Mouse (Mus musculus): ENCODE results near the gene Wdr43. TPM values are rescaled to one million over a fixed set of nuclear protein-coding genes. Genes with fewer than 3 reads are reported as not detected.

Gene Wdr43
- polyA plus RNA-seq, 1 experiment from 2014 or later = 54.6 TPM

- no peak overlapping the region for H3K27ac ChIP-seq
- no peak overlapping the region for H3K4me2 ChIP-seq (ENCODE audit: low read length)
- no peak overlapping the region for H3K4me3 ChIP-seq (replicated peaks; ENCODE audit: low read depth, low read length)
- ATAC-seq (replicated peaks; ENCODE audit: low FRiP score, low read depth) (no peak), DNase-seq (ENCODE audit: low spot score) (peak; percentile 67)
- H3K9ac ChIP-seq (ENCODE audit: low read depth, low read length) = no peak overlapping the region
- H3K36me3 ChIP-seq (ENCODE audit: insufficient read depth, low read length) = no peaks in the 10 kb centered on the region
- 55% methylated on average over 17 of the region's 17 CpGs for WGBS
- no peaks in the 10 kb centered on the region for H3K27me3 ChIP-seq (ENCODE audit: insufficient read depth, low read length)
- peaks cover 6% of the 10 kb centered on the region; the same call in 1 of the 2 replicates for H3K4me1 ChIP-seq (replicated peaks; ENCODE audit: insufficient read depth, low read length)
- peak; percentile 68 for TF ChIP-seq CTCF (IDR thresholded peaks at IDR 0.05; ENCODE audit: low read depth)
- H3K9me3 ChIP-seq (replicated peaks; ENCODE audit: low read length) = no peaks in the 10 kb centered on the region
Observed at GRCm38 (mm10) chr17:71671840-71672546, 56.3 kb downstream of the Wdr43 start.

GRCm38 (mm10) chr17:71673092-71673491 lies 57.4 kb downstream of the Wdr43 start, which contains the start of gene Togaram2:
TSS of gene Togaram2 (plus strand) at chr17:71673261.
- WGBS = 43% methylated on average over 9 of the region's 9 CpGs
- no peak for TF ChIP-seq CTCF (IDR thresholded peaks at IDR 0.05; ENCODE audit: low read depth)
- no peak within 1 kb of the TSS for H3K4me2 ChIP-seq (ENCODE audit: low read length)

GRCm38 (mm10) chr17:71673936-71674335 lies 58.2 kb downstream of the Wdr43 start:
- no peak overlapping the region for H3K4me2 ChIP-seq (ENCODE audit: low read length)
- 32% methylated on average over 9 of the region's 9 CpGs for WGBS
- H3K9ac ChIP-seq (ENCODE audit: low read depth, low read length) = no peak overlapping the region
- H3K27me3 ChIP-seq (ENCODE audit: insufficient read depth, low read length) = no peaks in the 10 kb centered on the region
- no peaks in the 10 kb centered on the region for H3K9me3 ChIP-seq (replicated peaks; ENCODE audit: low read length)
- no peaks in the 10 kb centered on the region for H3K36me3 ChIP-seq (ENCODE audit: insufficient read depth, low read length)
- no peak for TF ChIP-seq CTCF (IDR thresholded peaks at IDR 0.05; ENCODE audit: low read depth)
- H3K4me1 ChIP-seq (replicated peaks; ENCODE audit: insufficient read depth, low read length) = peaks cover 6% of the 10 kb centered on the region; the same call in 1 of the 2 replicates
- ATAC-seq (replicated peaks; ENCODE audit: low FRiP score, low read depth) (no peak), DNase-seq (ENCODE audit: low spot score) (peak; percentile 18)
- H3K27ac ChIP-seq = no peak overlapping the region
- H3K4me3 ChIP-seq (replicated peaks; ENCODE audit: low read depth, low read length) = no peak overlapping the region

More at GRCm38 (mm10) chr17:71673092-71673491, 57.4 kb downstream of the Wdr43 start, which contains the start of gene Togaram2:
- Histone ChIP-seq H3K36me3 (ENCODE audit: insufficient read depth, low read length) (no peaks in the 10 kb centered on the region), H3K27ac (no peak within 1 kb of the TSS), H3K4me1 (replicated peaks; ENCODE audit: insufficient read depth, low read length) (peaks cover 6% of the 10 kb centered on the region; the same call in 1 of the 2 replicates), H3K9me3 (replicated peaks; ENCODE audit: low read length) (no peaks in the 10 kb centered on the region), H3K4me3 (replicated peaks; ENCODE audit: low read depth, low read length) (no peak within 1 kb of the TSS), H3K9ac (ENCODE audit: low read depth, low read length) (no peak within 1 kb of the TSS), H3K27me3 (ENCODE audit: insufficient read depth, low read length) (no peaks in the 10 kb centered on the region)
- ATAC-seq (replicated peaks; ENCODE audit: low FRiP score, low read depth) (peak; percentile 33; the same call in 1 of the 2 replicates), DNase-seq (ENCODE audit: low spot score) (no peak)

GRCm38 (mm10) chr17:71674886-71675285 lies 59.2 kb downstream of the Wdr43 start:
- WGBS = 59% methylated on average over 18 of the region's 18 CpGs
- H3K36me3 ChIP-seq (ENCODE audit: insufficient read depth, low read length) = no peaks in the 10 kb centered on the region

GRCm38 (mm10) chr17:71681666-71682065 lies 66.0 kb downstream of the Wdr43 start:
- Histone ChIP-seq H3K36me3 (ENCODE audit: insufficient read depth, low read length) (no peaks in the 10 kb centered on the region), H3K27ac (no peak overlapping the region), H3K27me3 (ENCODE audit: insufficient read depth, low read length) (no peaks in the 10 kb centered on the region), H3K4me1 (replicated peaks; ENCODE audit: insufficient read depth, low read length) (no peaks in the 10 kb centered on the region), H3K9ac (ENCODE audit: low read depth, low read length) (no peak overlapping the region), H3K9me3 (replicated peaks; ENCODE audit: low read length) (no peaks in the 10 kb centered on the region), H3K4me2 (ENCODE audit: low read length) (no peak overlapping the region), H3K4me3 (replicated peaks; ENCODE audit: low read depth, low read length) (no peak overlapping the region)
- no peak for ATAC-seq (replicated peaks; ENCODE audit: low FRiP score, low read depth)
- DNase-seq (ENCODE audit: low spot score) = no peak
- 86% methylated on average over 14 of the region's 14 CpGs for WGBS
- no peak for TF ChIP-seq CTCF (IDR thresholded peaks at IDR 0.05; ENCODE audit: low read depth)

More at GRCm38 (mm10) chr17:71674886-71675285, 59.2 kb downstream of the Wdr43 start:
- H3K9ac ChIP-seq (ENCODE audit: low read depth, low read length) = no peak overlapping the region
- no peak overlapping the region for H3K4me3 ChIP-seq (replicated peaks; ENCODE audit: low read depth, low read length)
- H3K27ac ChIP-seq = no peak overlapping the region
- H3K4me2 ChIP-seq (ENCODE audit: low read length) = no peak overlapping the region
- no peaks in the 10 kb centered on the region for H3K9me3 ChIP-seq (replicated peaks; ENCODE audit: low read length)
- DNase-seq (ENCODE audit: low spot score) (peak; percentile 22), ATAC-seq (replicated peaks; ENCODE audit: low FRiP score, low read depth) (no peak)
- TF ChIP-seq CTCF (IDR thresholded peaks at IDR 0.05; ENCODE audit: low read depth) = no peak
- peaks cover 6% of the 10 kb centered on the region; the same call in 1 of the 2 replicates for H3K4me1 ChIP-seq (replicated peaks; ENCODE audit: insufficient read depth, low read length)
- no peaks in the 10 kb centered on the region for H3K27me3 ChIP-seq (ENCODE audit: insufficient read depth, low read length)

- no peak overlapping the region for H3K4me2 ChIP-seq (ENCODE audit: low read length)
- H3K9me3 ChIP-seq (replicated peaks; ENCODE audit: low read length) = no peaks in the 10 kb centered on the region
- no peak for TF ChIP-seq CTCF (IDR thresholded peaks at IDR 0.05; ENCODE audit: low read depth)
- WGBS = 87% methylated on average over 4 of the region's 4 CpGs
- no peaks in the 10 kb centered on the region for H3K36me3 ChIP-seq (ENCODE audit: insufficient read depth, low read length)
- no peak overlapping the region for H3K9ac ChIP-seq (ENCODE audit: low read depth, low read length)
- DNase-seq (ENCODE audit: low spot score) = no peak
- no peak for ATAC-seq (replicated peaks; ENCODE audit: low FRiP score, low read depth)
- H3K4me3 ChIP-seq (replicated peaks; ENCODE audit: low read depth, low read length) = no peak overlapping the region
- H3K4me1 ChIP-seq (replicated peaks; ENCODE audit: insufficient read depth, low read length) = no peaks in the 10 kb centered on the region
- H3K27ac ChIP-seq = no peak overlapping the region
- no peaks in the 10 kb centered on the region for H3K27me3 ChIP-seq (ENCODE audit: insufficient read depth, low read length)
Observed at GRCm38 (mm10) chr17:71682379-71682778, 66.7 kb downstream of the Wdr43 start.
